Mouse (Mus musculus) liver, embryonic 15.5 days (tissue): ENCODE measurements around the gene Mybbp1a. TPM values are rescaled to one million over a fixed set of nuclear protein-coding genes. Genes with fewer than 3 reads are reported as not detected.

ENCODE experiments used
- ATAC-seq: fragments of 200-750 bp; cut with Nextera tagmentation; 2 replicates; pipeline ENCODE4 v1.8.0; 2017; ENCODE audit warnings: moderate number of reproducible peaks, mild to moderate bottlenecking, moderate library complexity; ENCODE audit not compliant: insufficient read depth
- H3K27ac ChIP-seq: fragments of 300-500 bp; sonication (generic); replicated peaks from 2 replicates; pipeline ENCODE4 v1.5.1; 2015; ENCODE audit warnings: mild to moderate bottlenecking, inconsistent platforms
- H3K27me3 ChIP-seq: fragments of 300-500 bp; sonication (generic); 2 replicates; pipeline ENCODE4 v1.6.1; 2015; ENCODE audit warnings: mild to moderate bottlenecking, inconsistent platforms
- H3K36me3 ChIP-seq: fragments of 300-500 bp; sonication (generic); replicated peaks from 2 replicates; pipeline ENCODE4 v1.6.1; 2015; ENCODE audit warnings: moderate library complexity, mild to moderate bottlenecking, inconsistent platforms
- H3K4me1 ChIP-seq: fragments of 300-500 bp; sonication (generic); replicated peaks from 2 replicates; pipeline ENCODE4 v1.6.1; 2015; ENCODE audit warnings: inconsistent platforms
- H3K4me2 ChIP-seq: fragments of 300-500 bp; sonication (generic); 2 replicates; pipeline ENCODE4 v1.6.1; 2015; ENCODE audit warnings: moderate library complexity, mild to moderate bottlenecking, inconsistent platforms
- H3K4me3 ChIP-seq: fragments of 300-500 bp; sonication (generic); replicated peaks from 2 replicates; pipeline ENCODE4 v1.5.1; 2015; ENCODE audit warnings: mild to moderate bottlenecking, inconsistent platforms
- H3K9ac ChIP-seq: fragments of 300-500 bp; sonication (generic); 2 replicates; pipeline ENCODE4 v1.6.1; 2015; ENCODE audit warnings: moderate library complexity, mild to moderate bottlenecking, inconsistent platforms
- H3K9me3 ChIP-seq: fragments of 300-500 bp; sonication (generic); replicated peaks from 2 replicates; pipeline ENCODE4 v1.6.1; 2016; ENCODE audit warnings: inconsistent platforms
- WGBS: fragments of 180-500 bp; shearing (Covaris S2); methylation state at CpG from one replicate; pipeline ENCODE4 v1.1.7; 2015; ENCODE audit warnings: mixed read lengths; ENCODE audit not compliant: insufficient replicate concordance; 5-methylcytosine and 5-hydroxymethylcytosine counted together
- polyA plus RNA-seq: library from polyadenylated mRNA; unstranded; fragments of >200 nt; fragmentation: Nextera tagmentation; extraction: Ambion mirVana; gene quantifications from 2 replicates; pipeline ENCODE4 v1.2.1, GENCODE M21; 2015

The Mybbp1a gene
- polyA plus RNA-seq, 1 experiment from 2014 or later, result 66.0 TPM

DNA sequence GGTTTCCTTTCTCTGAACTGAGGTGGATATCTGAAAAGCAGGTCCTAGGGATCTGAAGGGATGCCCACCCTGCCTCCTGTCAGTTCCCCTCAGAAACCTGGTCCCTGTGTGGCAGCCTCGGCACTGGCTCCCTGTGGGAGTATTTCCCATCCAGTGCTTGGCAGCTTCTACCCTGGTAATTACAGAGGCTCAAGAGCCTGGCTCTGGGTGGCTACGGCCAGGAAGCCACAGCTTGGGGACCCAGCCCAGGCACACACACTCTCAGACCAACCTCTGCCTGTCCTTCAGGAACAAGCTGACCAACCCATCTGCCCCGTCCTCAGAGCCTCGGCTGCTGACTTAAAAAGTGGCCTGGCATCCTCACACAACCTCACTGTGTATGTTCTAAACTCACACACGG, 40.2 kb downstream of the Mybbp1a start:
- Histone ChIP-seq H3K9ac (no peak overlapping the region), H3K9me3 (no peaks in the 10 kb centered on the region), H3K4me3 (no peak overlapping the region), H3K4me1 (peaks cover 93% of the 10 kb centered on the region), H3K36me3 (no peaks in the 10 kb centered on the region), H3K4me2 (peak overlapping the region; percentile 45), H3K27ac (peak overlapping the region; percentile 71), H3K27me3 (no peaks in the 10 kb centered on the region)
- ATAC-seq, result no peak
- 44% methylated on average over 5 of the region's 5 CpGs for WGBS

DNA sequence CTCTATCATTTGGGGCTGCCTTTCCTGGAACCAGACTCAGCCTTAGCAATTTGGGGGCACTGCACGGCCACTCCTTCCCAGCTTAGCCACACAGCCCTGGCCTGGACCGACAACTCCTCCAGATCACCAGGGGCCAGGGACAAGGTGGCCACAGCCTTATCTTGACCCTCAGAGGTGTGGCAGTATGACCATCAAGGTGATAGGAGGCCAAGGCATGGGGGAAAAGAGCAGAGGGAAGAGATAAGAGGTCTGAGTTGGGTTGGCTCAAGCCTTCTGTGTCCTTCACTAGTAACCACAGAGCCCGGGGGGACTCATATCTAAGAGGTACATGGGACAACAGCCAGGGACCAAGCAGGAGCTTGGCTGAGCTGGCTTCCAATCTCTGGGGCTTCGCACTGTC, 40.8 kb downstream of the Mybbp1a start:
- H3K27ac ChIP-seq, result peak overlapping the region; percentile 71
- 18% methylated on average over 4 of the region's 4 CpGs for WGBS
- peaks cover 93% of the 10 kb centered on the region for H3K4me1 ChIP-seq
- H3K9ac ChIP-seq, result no peak overlapping the region; the same call in 1 of the 2 replicates
- no peaks in the 10 kb centered on the region for H3K9me3 ChIP-seq
- H3K4me2 ChIP-seq, result peak overlapping the region; percentile 45
- H3K27me3 ChIP-seq, result no peaks in the 10 kb centered on the region
- H3K4me3 ChIP-seq, result no peak overlapping the region
- ATAC-seq, result peak; percentile 82
- no peaks in the 10 kb centered on the region for H3K36me3 ChIP-seq

DNA sequence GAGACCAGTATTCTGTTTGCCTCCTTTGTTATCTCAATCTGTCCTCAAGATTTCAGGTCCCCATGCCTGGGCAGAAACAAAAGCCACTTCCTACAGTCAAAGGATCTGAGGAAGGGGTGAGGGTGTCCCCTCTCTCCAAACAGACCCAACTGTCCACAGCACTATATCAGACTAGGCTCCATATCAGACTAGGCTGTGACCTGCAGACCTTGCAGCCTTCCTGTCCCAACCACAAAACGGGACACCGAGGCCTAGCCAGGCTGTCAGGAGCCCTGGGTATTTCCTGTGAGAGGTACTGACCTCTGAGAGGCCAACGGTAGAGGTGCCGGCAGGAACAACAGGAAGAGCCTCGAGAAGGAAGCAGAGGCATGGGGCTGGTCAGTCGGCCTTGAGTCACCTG, 43.4 kb downstream of the Mybbp1a start:
- Histone ChIP-seq H3K9ac (no peak overlapping the region), H3K36me3 (no peaks in the 10 kb centered on the region), H3K4me2 (no peak overlapping the region), H3K4me3 (no peak overlapping the region), H3K27ac (0 out of 2 replicates have a peak overlapping the region, but pooled peaks have one; percentile 19), H3K27me3 (peaks cover 24% of the 10 kb centered on the region), H3K4me1 (peaks cover 97% of the 10 kb centered on the region), H3K9me3 (no peaks in the 10 kb centered on the region)
- WGBS, result 8% methylated on average over 6 of the region's 6 CpGs
- no peak for ATAC-seq

DNA sequence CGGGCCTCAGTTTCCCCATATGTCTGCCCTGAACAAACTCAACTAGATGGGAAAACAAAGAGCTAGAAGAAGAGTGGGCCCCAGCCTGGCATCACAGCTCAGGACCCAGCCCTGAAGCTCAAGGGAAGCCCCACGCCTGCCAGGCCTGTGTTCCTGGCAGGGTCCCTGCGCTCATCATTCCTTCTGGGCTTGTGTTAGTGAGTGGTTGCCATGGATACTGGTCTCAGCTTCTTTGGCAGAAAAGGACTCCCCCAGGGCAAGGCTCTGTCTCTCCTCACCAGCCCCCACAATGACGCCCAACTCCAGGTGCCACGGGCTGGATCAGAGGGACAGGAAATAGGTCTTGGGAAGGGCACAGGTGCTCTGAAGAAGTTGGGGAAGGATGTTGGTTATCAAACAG, 44.0 kb downstream of the Mybbp1a start:
- Histone ChIP-seq H3K9ac (no peak overlapping the region), H3K4me1 (peaks cover 98% of the 10 kb centered on the region), H3K4me2 (no peak overlapping the region), H3K27ac (no peak overlapping the region), H3K9me3 (no peaks in the 10 kb centered on the region), H3K27me3 (peaks cover 30% of the 10 kb centered on the region), H3K4me3 (no peak overlapping the region), H3K36me3 (no peaks in the 10 kb centered on the region)
- WGBS, result 40% methylated on average over 5 of the region's 5 CpGs
- ATAC-seq, result no peak

DNA sequence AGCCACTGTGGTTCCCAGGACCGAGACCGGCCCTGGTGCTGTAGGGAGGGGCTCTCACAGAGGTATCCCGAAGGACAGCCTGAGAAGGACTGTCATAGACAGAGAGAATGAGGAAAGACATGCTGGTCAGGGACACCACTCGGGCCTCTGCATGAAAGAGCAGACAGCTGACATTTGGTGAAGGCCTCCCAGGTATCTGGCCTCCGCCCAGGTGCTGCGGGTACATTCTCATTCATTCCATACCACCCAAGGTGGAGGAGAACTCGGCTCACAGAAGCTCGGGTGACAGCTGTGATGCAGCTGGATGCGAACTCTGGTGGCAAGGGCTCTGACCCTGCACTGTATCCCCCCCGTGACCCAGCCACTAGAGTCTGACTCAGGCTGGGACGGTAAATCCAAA, 44.8 kb downstream of the Mybbp1a start:
- Histone ChIP-seq H3K36me3 (no peaks in the 10 kb centered on the region), H3K4me3 (no peak overlapping the region), H3K4me1 (peaks cover 92% of the 10 kb centered on the region), H3K27me3 (peaks cover 38% of the 10 kb centered on the region), H3K27ac (no peak overlapping the region), H3K9ac (no peak overlapping the region), H3K4me2 (no peak overlapping the region), H3K9me3 (no peaks in the 10 kb centered on the region)
- ATAC-seq, result no peak
- 48% methylated on average over 11 of the region's 11 CpGs for WGBS

DNA sequence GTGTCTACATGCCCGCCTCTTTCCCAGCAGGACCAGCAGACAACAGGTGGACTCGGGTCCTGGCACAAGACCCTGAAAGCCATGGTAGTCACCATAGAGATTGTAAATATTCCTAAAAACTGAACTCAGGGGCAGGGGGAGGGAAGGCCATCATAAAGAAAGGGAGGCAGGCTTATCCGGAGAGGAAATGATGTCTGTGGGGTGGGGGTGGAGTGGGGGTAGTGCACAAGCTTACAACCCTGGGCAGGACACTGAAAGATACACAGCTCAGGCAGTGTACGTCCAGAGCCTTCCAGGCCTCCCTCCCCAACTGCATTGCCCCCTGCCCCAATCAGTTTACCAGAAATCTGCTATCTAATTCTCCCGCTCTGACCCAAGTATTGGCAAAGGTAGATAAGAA, 46.0 kb downstream of the Mybbp1a start:
- Histone ChIP-seq H3K27ac (no peak overlapping the region), H3K4me2 (peak overlapping the region; percentile 90; the same call in 1 of the 2 replicates), H3K9me3 (no peaks in the 10 kb centered on the region), H3K4me1 (peaks cover 80% of the 10 kb centered on the region), H3K9ac (no peak overlapping the region), H3K4me3 (no peak overlapping the region), H3K36me3 (no peaks in the 10 kb centered on the region), H3K27me3 (peaks cover 41% of the 10 kb centered on the region)
- WGBS, result 15% methylated on average over 5 of the region's 5 CpGs
- ATAC-seq, result no peak

DNA sequence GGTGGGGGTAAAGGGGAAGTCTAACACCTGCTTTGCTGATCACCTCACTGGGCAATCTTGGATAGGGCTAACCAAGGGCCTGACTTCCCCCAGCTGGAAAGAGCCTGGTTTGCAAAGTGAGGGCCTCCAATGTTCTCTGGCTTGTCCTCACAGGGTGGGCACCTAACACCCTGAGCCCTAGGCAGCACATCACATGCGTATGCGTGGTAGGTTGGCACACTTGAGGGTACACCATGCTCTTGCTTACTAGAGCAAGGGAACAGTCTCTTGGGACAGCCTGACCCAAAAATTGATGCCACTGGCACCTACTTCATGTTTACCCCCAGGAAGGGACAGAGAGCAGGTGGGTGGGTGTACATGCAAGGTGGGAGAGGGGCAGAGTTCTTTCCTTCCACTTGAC, 46.6 kb downstream of the Mybbp1a start:
- Histone ChIP-seq H3K36me3 (no peaks in the 10 kb centered on the region), H3K4me2 (peak overlapping the region; percentile 90), H3K9me3 (no peaks in the 10 kb centered on the region), H3K4me1 (peaks cover 74% of the 10 kb centered on the region), H3K27me3 (peaks cover 45% of the 10 kb centered on the region), H3K27ac (no peak overlapping the region), H3K9ac (no peak overlapping the region), H3K4me3 (peak overlapping the region; percentile 63)
- no peak for ATAC-seq
- WGBS, result 33% methylated on average over 2 of the region's 2 CpGs

DNA sequence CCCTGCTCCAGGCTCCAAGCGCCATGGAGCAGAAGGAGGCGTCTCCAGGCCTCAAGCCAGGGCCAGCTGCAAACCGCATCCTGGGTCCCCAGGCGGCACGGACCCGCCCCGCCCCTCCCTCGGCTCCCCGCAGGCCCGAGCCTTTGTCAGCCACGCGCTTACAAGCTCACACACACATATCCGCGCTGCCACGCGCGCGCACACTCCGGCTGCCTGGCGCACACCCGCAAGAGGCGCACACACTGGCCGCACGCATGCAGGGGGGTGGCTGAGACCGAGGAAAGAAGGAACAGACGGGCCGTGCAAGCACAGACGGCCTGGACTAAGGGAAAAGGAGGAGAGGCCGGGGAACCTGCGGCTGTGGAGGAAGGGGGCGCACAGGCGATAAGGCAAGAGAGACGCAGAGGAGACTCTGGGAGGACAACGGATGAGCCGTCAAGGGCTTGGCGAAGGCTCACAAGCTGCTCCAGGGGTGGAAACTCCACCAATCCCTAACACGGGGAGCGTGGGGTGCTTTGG, 47.7 kb downstream of the Mybbp1a start:
- 0 out of 2 replicates have a peak, but pooled peaks have one; percentile 5 for ATAC-seq
- H3K27me3 ChIP-seq, result peaks cover 53% of the 10 kb centered on the region
- H3K9ac ChIP-seq, result peak overlapping the region; percentile 45; the same call in 1 of the 2 replicates
- peak overlapping the region; percentile 63 for H3K4me3 ChIP-seq
- H3K36me3 ChIP-seq, result no peaks in the 10 kb centered on the region
- WGBS, result under 1% methylated on average over 38 of the region's 38 CpGs
- peak overlapping the region; percentile 90 for H3K4me2 ChIP-seq
- no peaks in the 10 kb centered on the region for H3K9me3 ChIP-seq
- H3K27ac ChIP-seq, result no peak overlapping the region
- H3K4me1 ChIP-seq, result peaks cover 63% of the 10 kb centered on the region

DNA sequence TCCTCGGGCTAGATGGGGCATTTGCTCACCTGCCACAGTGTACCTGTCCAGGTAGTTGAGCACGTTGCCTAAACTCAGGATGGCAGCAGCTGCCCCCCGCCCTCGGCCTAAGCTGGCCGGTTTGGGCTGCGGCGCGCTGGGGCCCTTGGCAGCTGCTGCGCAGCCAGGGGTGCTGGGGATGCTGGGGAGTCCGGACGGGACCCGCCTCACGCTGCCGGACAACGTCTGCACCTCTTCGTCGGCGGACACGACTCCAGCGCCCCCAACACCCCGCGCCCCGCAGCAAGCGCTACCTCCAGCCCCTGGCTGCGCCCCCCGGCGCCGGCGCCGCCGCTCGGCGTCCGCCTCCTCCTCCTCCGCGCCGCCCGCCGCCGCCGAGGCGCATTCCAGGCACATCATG, 48.2 kb downstream of the Mybbp1a start:
- peak overlapping the region; percentile 45; the same call in 1 of the 2 replicates for H3K9ac ChIP-seq
- H3K27me3 ChIP-seq, result peaks cover 53% of the 10 kb centered on the region
- no peaks in the 10 kb centered on the region for H3K36me3 ChIP-seq
- H3K4me3 ChIP-seq, result peak overlapping the region; percentile 63
- no peaks in the 10 kb centered on the region for H3K9me3 ChIP-seq
- under 1% methylated on average over 42 of the region's 42 CpGs for WGBS
- peaks cover 61% of the 10 kb centered on the region for H3K4me1 ChIP-seq
- H3K27ac ChIP-seq, result no peak overlapping the region
- 0 out of 2 replicates have a peak, but pooled peaks have one; percentile 3 for ATAC-seq
- H3K4me2 ChIP-seq, result peak overlapping the region; percentile 90

DNA sequence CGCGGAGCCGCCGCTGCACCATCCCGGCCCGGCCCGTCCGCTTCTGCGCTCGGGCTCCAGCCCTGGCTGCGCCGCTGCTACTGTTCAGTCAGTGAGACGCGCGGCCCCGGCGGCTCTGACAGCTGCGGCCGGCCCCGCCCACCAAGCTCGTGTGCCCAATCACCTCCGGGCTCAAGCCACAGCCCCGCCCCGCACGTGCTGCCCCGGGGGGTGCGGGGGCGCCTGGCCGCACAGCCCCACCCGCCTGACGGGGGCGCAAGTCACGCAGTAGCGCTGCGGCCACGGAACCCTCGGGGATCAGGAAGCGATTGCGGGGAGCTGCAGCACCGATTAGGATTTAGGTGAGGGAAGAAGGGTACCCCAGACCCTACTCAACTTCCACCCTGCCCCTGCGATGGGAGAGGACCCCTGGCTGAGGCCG, 48.7 kb downstream of the Mybbp1a start, which contains the start of gene Spns2:
Gene Spns2 (minus strand): TSS at position 24 of the 421 bp plus-strand sequence.
- Histone ChIP-seq H3K4me2 (peak within 1 kb of the TSS; percentile 90), H3K9me3 (no peaks in the 10 kb centered on the region), H3K27me3 (peaks cover 53% of the 10 kb centered on the region), H3K4me3 (peak within 1 kb of the TSS; percentile 63), H3K27ac (no peak within 1 kb of the TSS), H3K9ac (peak within 1 kb of the TSS; percentile 45; the same call in 1 of the 2 replicates), H3K36me3 (no peaks in the 10 kb centered on the region), H3K4me1 (peaks cover 60% of the 10 kb centered on the region)
- peak; percentile 71 for ATAC-seq
- WGBS, result under 1% methylated on average over 42 of the region's 42 CpGs

DNA sequence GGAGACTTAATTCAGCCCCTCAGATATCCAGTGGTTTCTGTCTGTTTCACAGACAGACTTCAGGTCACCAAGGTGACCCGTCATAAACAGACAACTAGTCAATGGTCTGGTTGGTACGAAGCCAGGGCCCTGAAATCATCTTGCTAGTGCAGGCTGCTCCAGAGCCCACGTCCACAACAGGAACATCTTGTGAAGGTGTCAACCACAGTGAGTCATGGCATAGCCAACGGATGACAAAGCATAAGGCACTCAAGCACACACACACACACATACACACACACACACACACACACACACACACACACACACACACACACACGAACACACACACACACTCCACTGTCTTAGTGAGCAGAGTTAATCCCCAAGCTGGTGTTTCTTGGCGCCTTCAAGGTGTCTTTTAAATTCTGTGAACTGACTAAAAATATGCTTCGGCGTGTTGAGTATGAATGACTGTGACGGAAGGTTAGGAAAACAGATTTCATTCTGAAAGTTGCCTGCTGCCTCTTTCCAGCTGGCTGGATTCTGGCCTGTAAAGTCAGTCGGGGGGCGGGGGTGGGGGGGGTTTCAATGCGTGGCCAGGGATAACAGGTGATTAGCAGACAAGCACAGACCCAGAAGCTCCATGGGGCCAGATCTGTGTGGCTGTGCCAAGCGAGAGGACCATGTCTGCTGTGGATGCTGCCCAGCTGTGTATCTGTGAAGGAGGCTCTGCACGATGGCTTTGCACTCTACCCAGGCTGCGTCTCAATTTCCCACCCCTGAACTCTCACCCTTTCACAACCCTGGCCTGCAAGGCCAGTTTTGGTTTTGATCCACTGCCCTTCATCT, 50.2 kb downstream of the Mybbp1a start:
- H3K9me3 ChIP-seq, result no peaks in the 10 kb centered on the region
- no peaks in the 10 kb centered on the region for H3K36me3 ChIP-seq
- peaks cover 53% of the 10 kb centered on the region for H3K27me3 ChIP-seq
- WGBS, result 50% methylated on average over 15 of the region's 15 CpGs
- no peak overlapping the region for H3K9ac ChIP-seq
- no peak overlapping the region for H3K4me3 ChIP-seq
- H3K27ac ChIP-seq, result no peak overlapping the region
- H3K4me1 ChIP-seq, result peaks cover 46% of the 10 kb centered on the region
- no peak overlapping the region for H3K4me2 ChIP-seq
- ATAC-seq, result no peak
